Mouse (Mus musculus) limb, embryonic 14.5 days (tissue): Measurements from ENCODE around the gene Fmc1. TPM values are rescaled to one million over a fixed set of nuclear protein-coding genes. Genes with fewer than 3 reads are reported as not detected.

Experiments
- ATAC-seq: fragments of 200-750 bp; cut with Nextera tagmentation; 2 replicates; pipeline ENCODE4 v1.8.0; 2017; ENCODE audit warnings: low read depth, moderate number of reproducible peaks, moderate TSS enrichment; ENCODE audit not compliant: low FRiP score
- DNase-seq: peaks from one replicate; pipeline ENCODE4 v3.0.0-alpha.2; 2015; ENCODE audit warnings: low spot score
- H3K27ac ChIP-seq: fragments of 300-500 bp; sonication (generic); replicated peaks from 2 replicates; pipeline ENCODE4 v1.5.1; 2014; ENCODE audit warnings: low read depth, mild to moderate bottlenecking, low read length, moderate library complexity, mixed read lengths
- H3K27me3 ChIP-seq: fragments of 300-500 bp; sonication (generic); 2 replicates; pipeline ENCODE4 v1.6.1; 2014; ENCODE audit warnings: low read length, mixed read lengths; ENCODE audit not compliant: control insufficient read depth, insufficient read depth
- H3K36me3 ChIP-seq: fragments of 300-500 bp; sonication (generic); 2 replicates; pipeline ENCODE4 v1.6.1; 2014; ENCODE audit warnings: mild to moderate bottlenecking, low read length, moderate library complexity, mixed read lengths; ENCODE audit not compliant: control insufficient read depth, insufficient read depth
- H3K4me1 ChIP-seq: fragments of 300-500 bp; sonication (generic); 2 replicates; pipeline ENCODE4 v1.6.1; 2014; ENCODE audit warnings: antibody characterized with exemption, low read length, mixed read lengths; ENCODE audit not compliant: control insufficient read depth, insufficient read depth
- H3K4me2 ChIP-seq: fragments of 300-500 bp; sonication (generic); replicated peaks from 2 replicates; pipeline ENCODE4 v1.6.1; 2014; ENCODE audit warnings: low read depth, mild to moderate bottlenecking, low read length, moderate library complexity; ENCODE audit not compliant: severe bottlenecking
- H3K4me3 ChIP-seq: fragments of 300-500 bp; sonication (generic); replicated peaks from 2 replicates; pipeline ENCODE4 v1.5.1; 2014; ENCODE audit warnings: low read length
- H3K9ac ChIP-seq: fragments of 300-500 bp; sonication (generic); 2 replicates; pipeline ENCODE4 v1.6.1; 2014; ENCODE audit warnings: mild to moderate bottlenecking, low read depth, low read length, moderate library complexity; ENCODE audit not compliant: severe bottlenecking
- H3K9me3 ChIP-seq: fragments of 300-500 bp; sonication (generic); 2 replicates; pipeline ENCODE4 v1.6.1; 2016; ENCODE audit warnings: low read length; ENCODE audit not compliant: control insufficient read depth
- POLR2A ChIP-seq: fragments of 200-500 bp; IDR thresholded peaks from 2 replicates; pipeline ENCODE4 v1.8.0; 2012; ENCODE audit warnings: inconsistent platforms, mild to moderate bottlenecking, moderate library complexity, borderline replicate concordance; ENCODE audit not compliant: insufficient read depth, insufficient read length; ENCODE audit errors: extremely low read depth
- WGBS: fragments of 180-500 bp; shearing (Covaris S2); extraction: QIAGEN DNeasy Blood & Tissue Kit; methylation state at CpG from one replicate; pipeline ENCODE4 v1.1.7; 2014; 5-methylcytosine and 5-hydroxymethylcytosine counted together
- microRNA-seq: library from miRNA; unstranded; fragments of <30 nt; microRNA quantifications from one replicate; pipeline ENCODE4, GENCODE M21; 2016
- polyA plus RNA-seq, 2 experiments: library from polyadenylated mRNA; depleted of rRNA in 1 of 2; stranded (reverse) in 1 of 2; unstranded in 1 of 2; fragments of >200 nt; fragmentation: Nextera tagmentation in 1 of 2; extraction: Ambion mirVana in 1 of 2; gene quantifications; 2 replicates each; pipeline versions ENCODE4 v1.2.1 to v1.2.3; 2012 to 2014

Gene Fmc1
- polyA plus RNA-seq, 2 experiments = 87.5 to 102 TPM

DNA sequence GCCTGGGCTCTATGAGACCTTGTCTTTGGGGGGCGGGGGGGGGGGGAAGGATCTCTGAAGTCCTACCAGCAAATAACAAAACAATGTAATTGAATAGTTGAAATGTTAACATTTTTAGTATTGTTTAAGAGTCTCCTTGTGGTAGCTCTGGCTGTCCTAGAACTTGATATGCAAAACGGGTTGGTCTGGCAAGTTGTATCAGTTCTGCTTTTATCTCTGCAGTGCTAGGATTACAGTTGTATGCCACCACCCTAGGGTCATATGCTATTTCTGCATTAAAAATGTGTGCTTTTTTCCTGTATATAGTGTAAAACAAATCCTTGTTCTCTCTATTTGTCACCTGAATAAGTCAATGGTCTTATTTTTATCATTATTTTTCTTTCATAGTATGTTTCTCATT lies 42.8 kb downstream of the Fmc1 start:
- Histone ChIP-seq H3K4me1 (no peaks in the 10 kb centered on the region), H3K4me2 (no peak overlapping the region), H3K4me3 (no peak overlapping the region), H3K27me3 (no peaks in the 10 kb centered on the region), H3K9ac (no peak overlapping the region), H3K27ac (no peak overlapping the region), H3K36me3 (peaks cover 54% of the 10 kb centered on the region), H3K9me3 (no peaks in the 10 kb centered on the region)
- TF ChIP-seq POLR2A = no peak
- DNase-seq = no peak
- WGBS = 89% methylated on average over 2 of the region's 2 CpGs
- ATAC-seq = no peak

DNA sequence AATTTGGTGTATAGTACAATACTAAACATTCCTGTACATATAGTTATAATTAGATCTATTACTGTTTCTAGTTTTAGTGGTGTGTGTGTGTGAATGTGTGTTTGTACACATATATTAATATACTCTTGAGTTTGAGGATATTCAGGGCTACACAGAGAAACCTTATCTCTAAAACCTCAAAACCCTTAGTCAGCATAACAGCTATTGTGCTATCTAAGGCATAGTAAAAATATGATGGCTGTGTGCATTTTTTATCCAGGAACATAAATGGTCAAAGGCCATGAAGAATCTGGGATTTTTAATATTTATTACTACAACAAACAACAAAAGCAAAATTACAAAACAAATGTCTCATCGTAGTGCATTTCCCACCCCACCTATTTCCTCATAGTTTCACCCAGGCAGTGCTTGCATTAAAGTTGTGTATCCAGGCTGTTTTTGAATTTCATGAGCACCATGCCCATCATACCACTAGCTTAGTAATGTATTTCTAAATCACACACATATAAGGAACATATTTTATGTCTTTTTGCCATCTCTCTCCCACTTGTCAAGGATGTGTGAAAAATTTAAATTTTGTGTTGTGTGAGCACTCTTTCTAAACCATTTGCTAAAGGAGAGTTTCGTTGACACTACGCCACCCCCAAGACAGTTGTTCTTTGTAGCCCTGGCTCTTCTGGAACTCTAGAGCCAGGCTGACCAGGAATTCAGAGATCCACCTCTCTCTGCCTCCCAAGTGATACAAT lies 47.0 kb downstream of the Fmc1 start:
- WGBS = 97% methylated on average over 3 of the region's 3 CpGs
- DNase-seq (no peak), ATAC-seq (no peak)
- H3K4me3 ChIP-seq = no peak overlapping the region
- no peak overlapping the region for H3K27ac ChIP-seq
- H3K36me3 ChIP-seq = peaks cover 52% of the 10 kb centered on the region
- H3K4me1 ChIP-seq = no peaks in the 10 kb centered on the region
- H3K9ac ChIP-seq = no peak overlapping the region
- no peaks in the 10 kb centered on the region for H3K27me3 ChIP-seq
- no peak for TF ChIP-seq POLR2A
- no peaks in the 10 kb centered on the region for H3K9me3 ChIP-seq
- H3K4me2 ChIP-seq = no peak overlapping the region

GRCm38 (mm10) chr6:38581711-38582110 lies 48.4 kb downstream of the Fmc1 start:
- no peak overlapping the region for H3K27ac ChIP-seq
- WGBS = 92% methylated on average over 3 of the region's 3 CpGs

More at GRCm38 (mm10) chr6:38581711-38582110, 48.4 kb downstream of the Fmc1 start:
- Histone ChIP-seq H3K27me3 (no peaks in the 10 kb centered on the region), H3K36me3 (peaks cover 62% of the 10 kb centered on the region), H3K4me3 (no peak overlapping the region), H3K9ac (no peak overlapping the region), H3K9me3 (no peaks in the 10 kb centered on the region), H3K4me1 (no peaks in the 10 kb centered on the region), H3K4me2 (no peak overlapping the region)
- ATAC-seq (no peak), DNase-seq (no peak)
- TF ChIP-seq POLR2A = no peak

Small RNAs within 50 kb of the gene (microRNA-seq; reads per million reads assigned to microRNA genes)
- not detected for gene Mir7670

Other genes with a start within 250 kb of the Fmc1 start
- 44.3 and 62.0 TPM in 2 replicates for gene Zc3hav1l, start 234.2 kb upstream of the Fmc1 start, polyA plus RNA-seq (2012; rRNA removed)
- gene Zc3hav1l, start 234.2 kb upstream of the Fmc1 start, polyA plus RNA-seq (2014; fragmentation: Nextera tagmentation; extraction: Ambion mirVana) = 14.6 and 16.3 TPM in 2 replicates
- 4.3 and 4.5 TPM in 2 replicates for gene Zc3hav1, start 178.9 kb upstream of the Fmc1 start, polyA plus RNA-seq (2012; rRNA removed)
- gene Zc3hav1, start 178.9 kb upstream of the Fmc1 start, polyA plus RNA-seq (2014; fragmentation: Nextera tagmentation; extraction: Ambion mirVana) = 3.5 and 4.3 TPM in 2 replicates
- 7.0 and 7.1 TPM in 2 replicates for gene Ttc26, start 152.0 kb upstream of the Fmc1 start, polyA plus RNA-seq (2012; rRNA removed)
- 4.3 and 5.2 TPM in 2 replicates for gene Ttc26, start 152.0 kb upstream of the Fmc1 start, polyA plus RNA-seq (2014; fragmentation: Nextera tagmentation; extraction: Ambion mirVana)
- 21.5 and 24.3 TPM in 2 replicates for gene Ubn2, start 99.6 kb upstream of the Fmc1 start, polyA plus RNA-seq (2012; rRNA removed)
- 15.6 and 20.4 TPM in 2 replicates for gene Ubn2, start 99.6 kb upstream of the Fmc1 start, polyA plus RNA-seq (2014; fragmentation: Nextera tagmentation; extraction: Ambion mirVana)
- 160 and 214 TPM in 2 replicates for gene Luc7l2, start 17.8 kb downstream of the Fmc1 start, polyA plus RNA-seq (2012; rRNA removed)
- 60.9 and 64.9 TPM in 2 replicates for gene Luc7l2, start 17.8 kb downstream of the Fmc1 start, polyA plus RNA-seq (2014; fragmentation: Nextera tagmentation; extraction: Ambion mirVana)
- 1.3 and 1.5 TPM in 2 replicates for gene Klrg2, start 103.7 kb downstream of the Fmc1 start, polyA plus RNA-seq (2012; rRNA removed)
- gene Klrg2, start 103.7 kb downstream of the Fmc1 start, polyA plus RNA-seq (2014; fragmentation: Nextera tagmentation; extraction: Ambion mirVana) = 1.1 and 2.1 TPM in 2 replicates
- gene Clec2l, start 129.6 kb downstream of the Fmc1 start, polyA plus RNA-seq (2012; rRNA removed) = 16.1 and 18.2 TPM in 2 replicates
- gene Clec2l, start 129.6 kb downstream of the Fmc1 start, polyA plus RNA-seq (2014; fragmentation: Nextera tagmentation; extraction: Ambion mirVana) = 6.3 and 11.7 TPM in 2 replicates